Mouse (Mus musculus) cerebellum, adult 18-20 months (tissue): ENCODE measurements around the gene Gpr137.
"Not testable (repeated sequence)": the region's sequence is repeated elsewhere in the genome, so short reads cannot be mapped to it uniquely, and the experiment has no call there.

Source experiments
- DNase-seq, 2 experiments: peaks; one replicate each; pipeline ENCODE4 v3.0.0; 2021

Gpr137 gene

GRCm38 (mm10) chr19:6903031-6903430, 39.2 kb downstream of the Gpr137 start:
- no peak for DNase-seq

GRCm38 (mm10) chr19:6899641-6900040, 42.6 kb downstream of the Gpr137 start:
- DNase-seq: no peak

GRCm38 (mm10) chr19:6895608-6896305, 46.5 kb downstream of the Gpr137 start:
- not testable (repeated sequence) for DNase-seq

- DNase-seq: no peak
Measured at GRCm38 (mm10) chr19:6893731-6894451, 48.4 kb downstream of the Gpr137 start.

- no peak for DNase-seq
Measured at GRCm38 (mm10) chr19:6892512-6892911, 49.8 kb downstream of the Gpr137 start.
